7 mouse cellular contexts compared by ENCODE assay signal in the genomic region with DNA sequence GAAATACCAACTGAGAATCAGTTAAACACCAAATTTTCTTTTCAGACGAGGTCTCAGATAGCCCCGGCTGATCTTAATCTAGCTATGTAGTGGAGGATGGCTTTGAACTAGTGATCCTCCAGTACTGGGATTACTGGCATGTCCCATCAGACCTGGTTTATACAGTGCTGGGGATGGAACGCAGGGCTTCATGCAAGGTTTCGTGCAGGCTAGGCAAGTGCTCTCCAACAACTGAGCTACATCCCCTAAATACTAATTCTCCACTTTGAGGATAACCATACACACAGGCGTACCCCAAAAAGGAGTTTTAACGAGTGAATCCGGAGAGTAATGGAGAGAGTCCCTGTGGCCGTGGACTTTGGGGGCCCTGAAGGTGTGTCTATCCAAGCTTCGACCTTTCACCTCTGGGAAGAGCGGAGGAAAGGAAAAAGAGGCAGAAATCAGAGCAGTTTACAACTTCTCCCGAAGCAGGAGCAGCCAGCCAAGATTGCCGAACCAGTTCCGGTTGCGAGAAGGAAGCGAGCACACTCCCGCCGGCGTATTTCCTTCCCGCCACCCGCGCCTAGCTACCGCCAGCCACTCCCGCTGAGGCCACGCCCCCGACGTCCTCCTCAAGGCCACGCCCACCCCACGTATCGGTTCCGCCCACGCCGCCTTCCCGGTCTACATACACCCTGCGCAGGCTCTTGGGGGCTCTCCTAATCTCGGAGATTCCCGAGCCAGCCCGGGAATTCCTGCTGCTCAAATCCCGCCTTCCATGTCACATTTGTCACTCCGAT. TPM values are rescaled to one million over a fixed set of nuclear protein-coding genes. Genes with fewer than 3 reads are reported as not detected.
DNase-seq lines count a peak whose midpoint lies in the region; ATAC-seq lines count a peak whose summit lies in the region.

No protein-coding gene starts in this region.

- peak overlapping the region; percentile 77 for H3K4me2 ChIP-seq in embryonic facial prominence, embryonic 11.5 days (ENCODE audit: low read depth, low read length)
- H3K4me2 ChIP-seq in limb, embryonic 11.5 days (ENCODE audit: low read depth, severe bottlenecking): peak overlapping the region; percentile 82
- H3K4me2 ChIP-seq in midbrain, embryonic 14.5 days (ENCODE audit: low read length): peak overlapping the region; percentile 75

- peak overlapping the region; percentile 71 for H3K9ac ChIP-seq in embryonic facial prominence, embryonic 11.5 days (replicated peaks; ENCODE audit: low read length)
- peak overlapping the region; percentile 67 for H3K9ac ChIP-seq in limb, embryonic 11.5 days (ENCODE audit: low read length)
- peak overlapping the region; percentile 58 for H3K9ac ChIP-seq in midbrain, embryonic 14.5 days (replicated peaks; ENCODE audit: low read length)

- no peaks in the 10 kb centered on the region; the same call in 1 of the 2 replicates for H3K36me3 ChIP-seq in embryonic facial prominence, embryonic 11.5 days (replicated peaks; ENCODE audit: control insufficient read depth, insufficient read depth, low read depth, low read length)
- H3K36me3 ChIP-seq in limb, embryonic 11.5 days (ENCODE audit: control insufficient read depth, insufficient read depth, low read length): peaks cover 4% of the 10 kb centered on the region; the same call in 1 of the 2 replicates
- no peaks in the 10 kb centered on the region for H3K36me3 ChIP-seq in midbrain, embryonic 14.5 days (ENCODE audit: control insufficient read depth, insufficient read depth, low read length)

- ATAC-seq in embryonic facial prominence, embryonic 11.5 days (replicated peaks; ENCODE audit: insufficient number of reproducible peaks, low FRiP score, low TSS enrichment, low read depth): peak; percentile 96
- peak; percentile 92 for ATAC-seq in limb, embryonic 11.5 days (ENCODE audit: insufficient number of reproducible peaks, low FRiP score, low TSS enrichment, low read depth)
- peak; percentile 97 for ATAC-seq in midbrain, embryonic 14.5 days (ENCODE audit: low FRiP score, low TSS enrichment)

- H3K4me1 ChIP-seq in embryonic facial prominence, embryonic 11.5 days (ENCODE audit: control insufficient read depth, insufficient read depth, low read length): no peaks in the 10 kb centered on the region
- H3K4me1 ChIP-seq in limb, embryonic 11.5 days (ENCODE audit: control insufficient read depth, insufficient read depth, low read length): peaks cover 16% of the 10 kb centered on the region
- peaks cover 7% of the 10 kb centered on the region; the same call in 1 of the 2 replicates for H3K4me1 ChIP-seq in midbrain, embryonic 14.5 days (ENCODE audit: control insufficient read depth, insufficient read depth, low read length)

- H3K4me3 ChIP-seq in embryonic facial prominence, embryonic 11.5 days (ENCODE audit: low read depth, low read length): peak overlapping the region; percentile 49
- peak overlapping the region; percentile 48 for H3K4me3 ChIP-seq in limb, embryonic 11.5 days (ENCODE audit: low read depth, low read length)
- H3K4me3 ChIP-seq in midbrain, embryonic 14.5 days (replicated peaks; ENCODE audit: low read depth, low read length): peak overlapping the region; percentile 48

- H3K27ac ChIP-seq in embryonic facial prominence, embryonic 11.5 days (replicated peaks; ENCODE audit: low read depth, low read length): peak overlapping the region; percentile 10; the same call in 1 of the 2 replicates
- H3K27ac ChIP-seq in limb, embryonic 11.5 days (replicated peaks; ENCODE audit: low read depth, low read length): peak overlapping the region; percentile 65
- peak overlapping the region; percentile 62 for H3K27ac ChIP-seq in midbrain, embryonic 14.5 days (replicated peaks; ENCODE audit: low read depth, low read length)

- H3K27me3 ChIP-seq in embryonic facial prominence, embryonic 11.5 days (ENCODE audit: control insufficient read depth, insufficient read depth, low read length): no peaks in the 10 kb centered on the region
- H3K27me3 ChIP-seq in limb, embryonic 11.5 days (ENCODE audit: control insufficient read depth, insufficient read depth, low read length): peaks cover 2% of the 10 kb centered on the region
- H3K27me3 ChIP-seq in midbrain, embryonic 14.5 days (ENCODE audit: control insufficient read depth, insufficient read depth, low read length): no peaks in the 10 kb centered on the region

- DNase-seq in adrenal gland, postnatal 14 days: peak; percentile 99
- DNase-seq in embryonic facial prominence, embryonic 11.5 days (ENCODE audit: low spot score): peak; percentile 100
- DNase-seq in heart, adult 11 months: peak; percentile 100
- DNase-seq in kidney, adult 18-20 months: peak; percentile 98
- peak; percentile 99 for DNase-seq in limb, embryonic 11.5 days (ENCODE audit: low spot score)
- peak; percentile 99 for DNase-seq in midbrain, embryonic 14.5 days
- peak; percentile 97 to 99 for DNase-seq in spleen, adult 18-20 months

- WGBS in embryonic facial prominence, embryonic 11.5 days: 3% methylated on average over 38 of the region's 39 CpGs
- WGBS in limb, embryonic 11.5 days: 4% methylated on average over 39 of the region's 39 CpGs
- 5% methylated on average over 39 of the region's 39 CpGs for WGBS in midbrain, embryonic 14.5 days

- no peaks in the 10 kb centered on the region for H3K9me3 ChIP-seq in embryonic facial prominence, embryonic 11.5 days (replicated peaks; ENCODE audit: control insufficient read depth, low read length)
- no peaks in the 10 kb centered on the region for H3K9me3 ChIP-seq in limb, embryonic 11.5 days (ENCODE audit: control insufficient read depth, low read length)
- no peaks in the 10 kb centered on the region for H3K9me3 ChIP-seq in midbrain, embryonic 14.5 days (ENCODE audit: control insufficient read depth, low read length)

RNA-seq across cellular contexts. Expression of gene Stn1, which starts 0.6 kb away (rescaled TPM):
- total RNA-seq in adrenal gland, postnatal 14 days (2021): 15.3 and 16.1 TPM in 2 replicates
- polyA plus RNA-seq in embryonic facial prominence, embryonic 11.5 days (2014; fragmentation: Nextera tagmentation; extraction: Ambion mirVana): 61.0 and 68.9 TPM in 2 replicates
- 60.5 and 60.6 TPM in 2 replicates for polyA plus RNA-seq in limb, embryonic 11.5 days (2014; fragmentation: Nextera tagmentation; extraction: Ambion mirVana)
- polyA plus RNA-seq in midbrain, embryonic 14.5 days (2014; fragmentation: Nextera tagmentation; extraction: Ambion mirVana): 25.0 and 30.4 TPM in 2 replicates

RNA-seq across cellular contexts. Expression of gene Slk, which starts 42.8 kb away (rescaled TPM):
- 49.7 and 51.1 TPM in 2 replicates for total RNA-seq in adrenal gland, postnatal 14 days (2021)
- polyA plus RNA-seq in embryonic facial prominence, embryonic 11.5 days (2014; fragmentation: Nextera tagmentation; extraction: Ambion mirVana): 10.9 and 14.3 TPM in 2 replicates
- 11.8 and 13.2 TPM in 2 replicates for polyA plus RNA-seq in limb, embryonic 11.5 days (2014; fragmentation: Nextera tagmentation; extraction: Ambion mirVana)
- polyA plus RNA-seq in midbrain, embryonic 14.5 days (2014; fragmentation: Nextera tagmentation; extraction: Ambion mirVana): 8.9 and 9.4 TPM in 2 replicates

Comparison
In these comparisons a context has a peak if more than half of its experiments do, and no peak if none do; other contexts are left out.
1. Peak in every context shown above with its lines: DNase-seq, ATAC-seq, H3K4me3 ChIP-seq and H3K27ac ChIP-seq.
2. H3K27ac ChIP-seq: peak in every context shown above with its lines; median percentile 65 in limb, embryonic 11.5 days; 62 in midbrain, embryonic 14.5 days; 10 in embryonic facial prominence, embryonic 11.5 days.